Mouse (Mus musculus): ENCODE measurements at regions not wholly inside any gene's neighbourhood (a gene's known extent, or its start where the extent isn't known, plus 50 kb on each side); places are given as distances from the start of the nearest gene placed in this dataset.

DNA sequence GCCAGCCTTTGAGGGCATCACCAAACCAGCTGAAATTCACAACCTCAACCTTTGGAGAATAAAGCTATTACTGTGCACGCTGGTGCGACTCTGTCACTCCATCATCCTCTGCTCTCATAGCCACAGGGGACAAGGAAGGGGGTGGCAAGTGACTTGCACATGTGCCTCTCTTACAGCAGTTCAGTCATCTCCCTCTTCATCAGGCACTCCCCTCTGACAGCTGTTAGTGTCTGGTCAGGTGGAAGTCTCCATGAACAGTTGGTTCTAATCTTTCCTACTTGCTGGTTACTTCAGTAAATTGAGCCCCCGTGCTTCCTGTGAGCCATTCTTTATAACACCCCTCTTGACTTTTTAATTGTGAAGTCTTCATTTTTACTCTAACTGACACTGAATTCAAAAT is 214.6 kb downstream of the Ube2cbp start:
- H3K36me3 ChIP-seq (ENCODE audit: control insufficient read depth, insufficient read depth, low read length): no peaks in the 10 kb centered on the region
- H3K4me3 ChIP-seq (ENCODE audit: low read depth, low read length): no peak overlapping the region
- WGBS: 94% methylated on average over 3 of the region's 3 CpGs
- no peak overlapping the region for H3K27ac ChIP-seq (ENCODE audit: low read depth, low read length)
- H3K4me2 ChIP-seq (ENCODE audit: low read depth, low read length, severe bottlenecking): no peak overlapping the region
- H3K9me3 ChIP-seq (ENCODE audit: control insufficient read depth, low read length): no peaks in the 10 kb centered on the region
- no peaks in the 10 kb centered on the region for H3K27me3 ChIP-seq (ENCODE audit: control insufficient read depth, insufficient read depth, low read length)
- DNase-seq (ENCODE audit: low spot score) (no peak), ATAC-seq (replicated peaks; ENCODE audit: low FRiP score) (no peak)
- H3K4me1 ChIP-seq (replicated peaks; ENCODE audit: control insufficient read depth, insufficient read depth, low read length): no peaks in the 10 kb centered on the region
- H3K9ac ChIP-seq (ENCODE audit: low read length): no peak overlapping the region

- Histone ChIP-seq H3K9me3 (ENCODE audit: control insufficient read depth, low read length) (no peaks in the 10 kb centered on the region), H3K9ac (ENCODE audit: low read length) (no peak overlapping the region), H3K27me3 (ENCODE audit: control insufficient read depth, insufficient read depth, low read length) (no peaks in the 10 kb centered on the region), H3K27ac (ENCODE audit: low read depth, low read length) (no peak overlapping the region), H3K4me2 (ENCODE audit: low read depth, low read length, severe bottlenecking) (no peak overlapping the region), H3K4me1 (replicated peaks; ENCODE audit: control insufficient read depth, insufficient read depth, low read length) (no peaks in the 10 kb centered on the region), H3K36me3 (ENCODE audit: control insufficient read depth, insufficient read depth, low read length) (no peaks in the 10 kb centered on the region), H3K4me3 (ENCODE audit: low read depth, low read length) (no peak overlapping the region)
- DNase-seq (ENCODE audit: low spot score) (no peak), ATAC-seq (replicated peaks; ENCODE audit: low FRiP score) (no peak)
- 87% methylated on average over 1 of the region's 1 CpGs for WGBS
Measured at GRCm38 (mm10) chr9:86251331-86251730, 213.4 kb downstream of the Ube2cbp start.
